Mouse (Mus musculus) kidney, embryonic 14.5 days (tissue): ENCODE results near the gene Fem1a. TPM values are rescaled to one million over a fixed set of nuclear protein-coding genes. Genes with fewer than 3 reads are reported as not detected.

ENCODE experiments used
- ATAC-seq: fragments of 200-750 bp; cut with Nextera tagmentation; 2 replicates; pipeline ENCODE4 v1.8.0; 2017; ENCODE audit warnings: moderate number of reproducible peaks, mild to moderate bottlenecking, moderate TSS enrichment, moderate library complexity; ENCODE audit not compliant: low FRiP score, low TSS enrichment
- H3K27ac ChIP-seq: fragments of 300-500 bp; sonication (generic); 2 replicates; pipeline ENCODE4 v1.5.1; 2014; ENCODE audit warnings: low read depth, mild to moderate bottlenecking, low read length, moderate library complexity, mixed read lengths
- H3K27me3 ChIP-seq: fragments of 300-500 bp; sonication (generic); 2 replicates; pipeline ENCODE4 v1.6.1; 2014; ENCODE audit warnings: mild to moderate bottlenecking, low read length; ENCODE audit not compliant: control insufficient read depth, insufficient read depth
- H3K36me3 ChIP-seq: fragments of 300-500 bp; sonication (generic); 2 replicates; pipeline ENCODE4 v1.6.1; 2014; ENCODE audit warnings: low read length, mixed read lengths; ENCODE audit not compliant: control insufficient read depth, insufficient read depth
- H3K4me1 ChIP-seq: fragments of 300-500 bp; sonication (generic); 2 replicates; pipeline ENCODE4 v1.6.1; 2014; ENCODE audit warnings: low read length, mixed read lengths; ENCODE audit not compliant: control insufficient read depth, insufficient read depth
- H3K4me2 ChIP-seq: fragments of 300-500 bp; sonication (generic); replicated peaks from 2 replicates; pipeline ENCODE4 v1.6.1; 2014; ENCODE audit warnings: low read depth, mild to moderate bottlenecking, low read length
- H3K4me3 ChIP-seq: fragments of 300-500 bp; sonication (generic); 2 replicates; pipeline ENCODE4 v1.5.1; 2014; ENCODE audit warnings: mild to moderate bottlenecking, low read length
- H3K9ac ChIP-seq: fragments of 300-500 bp; sonication (generic); 2 replicates; pipeline ENCODE4 v1.6.1; 2014; ENCODE audit warnings: low read depth, mild to moderate bottlenecking, low read length, moderate library complexity
- H3K9me3 ChIP-seq: fragments of 300-500 bp; sonication (generic); 2 replicates; pipeline ENCODE4 v1.6.1; 2016; ENCODE audit warnings: low read length; ENCODE audit not compliant: control insufficient read depth
- WGBS: fragments of 180-500 bp; shearing (Covaris S2); extraction: QIAGEN DNeasy Blood & Tissue Kit; methylation state at CpG from one replicate; pipeline ENCODE4 v1.1.7; 2014; 5-methylcytosine and 5-hydroxymethylcytosine counted together
- microRNA counts: library from miRNA; unstranded; fragments of <30 nt; microRNA quantifications from one replicate; lab custom pipeline; 2017
- microRNA-seq: library from miRNA; unstranded; fragments of <30 nt; microRNA quantifications from one replicate; pipeline ENCODE4, GENCODE M21; 2016
- polyA plus RNA-seq: library from polyadenylated mRNA; unstranded; fragments of >200 nt; fragmentation: Nextera tagmentation; extraction: Ambion mirVana; gene quantifications from 2 replicates; pipeline ENCODE4 v1.2.1, GENCODE M21; 2014

Fem1a gene
- polyA plus RNA-seq, 1 experiment from 2014 or later: 14.3 TPM

DNA sequence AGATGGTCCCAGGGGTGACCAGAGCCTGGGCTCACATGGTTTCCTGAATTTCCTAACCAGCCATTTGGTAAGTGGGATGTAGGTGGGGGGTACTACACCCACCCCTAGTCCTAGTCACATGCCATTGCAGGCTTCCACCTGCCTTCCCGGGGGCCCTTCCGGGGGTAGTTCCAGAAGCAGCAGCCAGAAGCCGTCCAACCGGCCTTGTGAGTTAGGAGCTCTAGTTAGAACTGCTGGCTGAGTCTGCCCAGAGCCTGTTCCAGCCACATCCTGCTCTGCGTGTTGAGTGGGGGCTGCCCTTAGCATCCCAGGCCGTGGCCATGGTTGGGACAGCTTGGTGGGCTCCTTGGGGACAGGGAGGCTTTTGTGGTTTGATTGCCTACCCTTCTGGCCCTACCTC lies 51.5 kb downstream of the Fem1a start:
- no peak for ATAC-seq
- H3K9me3 ChIP-seq: no peaks in the 10 kb centered on the region
- H3K27me3 ChIP-seq: no peaks in the 10 kb centered on the region
- no peak overlapping the region; the same call in 1 of the 2 replicates for H3K4me2 ChIP-seq
- WGBS: 57% methylated on average over 6 of the region's 6 CpGs
- peaks cover 27% of the 10 kb centered on the region for H3K4me1 ChIP-seq
- H3K9ac ChIP-seq: no peak overlapping the region
- H3K27ac ChIP-seq: peak overlapping the region; percentile 57; the same call in 1 of the 2 replicates
- H3K36me3 ChIP-seq: peaks cover 70% of the 10 kb centered on the region
- H3K4me3 ChIP-seq: no peak overlapping the region

DNA sequence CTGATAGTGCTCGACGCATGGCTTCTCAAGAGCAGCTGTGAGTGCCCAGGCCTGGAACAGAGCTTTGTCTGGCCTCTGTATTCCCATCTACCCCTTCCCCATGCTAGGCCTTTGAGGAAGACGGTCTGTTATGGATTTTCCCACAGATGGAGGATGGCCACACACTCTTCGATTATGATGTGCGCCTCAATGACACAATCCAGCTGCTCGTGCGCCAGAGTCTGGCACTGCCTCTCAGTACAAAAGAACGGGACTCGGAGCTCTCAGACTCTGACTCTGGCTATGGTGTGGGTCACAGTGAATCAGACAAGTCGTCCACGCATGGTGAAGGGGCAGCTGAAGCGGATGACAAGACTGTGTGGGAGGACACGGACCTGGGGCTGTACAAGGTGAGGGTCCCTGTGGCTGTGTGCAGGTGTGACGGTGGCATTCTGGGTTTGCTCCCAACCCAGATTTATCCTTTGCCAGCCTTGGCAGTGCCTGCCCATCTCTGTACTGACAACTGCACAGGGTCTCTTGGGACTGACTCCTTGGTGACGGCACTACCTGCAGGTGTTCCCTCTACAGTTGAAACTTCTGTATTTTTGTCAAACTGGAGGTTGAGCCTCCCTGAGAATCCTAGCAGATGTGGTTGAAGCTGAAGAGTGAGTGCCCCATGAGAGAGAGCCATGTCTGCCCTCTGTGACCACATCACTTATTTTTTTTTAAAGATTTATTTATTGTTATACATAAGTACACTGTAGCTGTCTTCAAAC lies 52.8 kb downstream of the Fem1a start:
- Histone ChIP-seq H3K27ac (0 out of 2 replicates have a peak overlapping the region, but pooled peaks have one; percentile 57), H3K4me3 (no peak overlapping the region), H3K36me3 (peaks cover 82% of the 10 kb centered on the region), H3K9ac (no peak overlapping the region), H3K27me3 (no peaks in the 10 kb centered on the region), H3K4me2 (no peak overlapping the region), H3K9me3 (no peaks in the 10 kb centered on the region), H3K4me1 (peaks cover 27% of the 10 kb centered on the region)
- no peak for ATAC-seq
- 81% methylated on average over 15 of the region's 15 CpGs for WGBS

MicroRNA genes within 50 kb of the gene (microRNA counts, 519-probe panel; counts per million panel counts)
- not detected for microRNA mmu-miR-7b (lab: Ali Mortazavi, UCI)

Small RNA genes within 50 kb of the gene (microRNA-seq; reads per million reads assigned to microRNA genes)
- gene Mir7b: 2.7 reads per million, percentile 10 among the genes with 10 or more reads in this experiment

Other genes starting within 250 kb of the Fem1a start
- 145 and 155 TPM in 2 replicates for gene Sh3gl1, start 220.2 kb upstream of the Fem1a start, polyA plus RNA-seq
- 14.1 and 25.4 TPM in 2 replicates for gene Chaf1a, start 216.4 kb upstream of the Fem1a start, polyA plus RNA-seq
- 34.4 and 42.8 TPM in 2 replicates for gene Ubxn6, start 181.8 kb upstream of the Fem1a start, polyA plus RNA-seq
- 85.1 and 118 TPM in 2 replicates for gene Hdgfl2, start 177.2 kb upstream of the Fem1a start, polyA plus RNA-seq
- 0.08 and 0.17 TPM in 2 replicates for gene Plin4, start 147.0 kb upstream of the Fem1a start, polyA plus RNA-seq
- 1.1 and 1.3 TPM in 2 replicates for gene Plin5, start 139.2 kb upstream of the Fem1a start, polyA plus RNA-seq
- gene Lrg1, start 134.8 kb upstream of the Fem1a start, polyA plus RNA-seq: not detected in 2 replicates
- gene Sema6b, start 116.5 kb upstream of the Fem1a start, polyA plus RNA-seq: 1.4 TPM in 2 replicates
- 11.4 and 11.8 TPM in 2 replicates for gene Tnfaip8l1, start 94.3 kb upstream of the Fem1a start, polyA plus RNA-seq
- gene Mydgf, start 72.9 kb upstream of the Fem1a start, polyA plus RNA-seq: 80.5 and 89.2 TPM in 2 replicates
- 31.5 and 40.3 TPM in 2 replicates for gene Dpp9, start 37.9 kb upstream of the Fem1a start, polyA plus RNA-seq
- gene Ticam1, start 20.0 kb downstream of the Fem1a start, polyA plus RNA-seq: 4.1 and 7.2 TPM in 2 replicates
- gene Plin3, start 36.1 kb downstream of the Fem1a start, polyA plus RNA-seq: 65.2 and 68.7 TPM in 2 replicates
- gene Arrdc5, start 43.5 kb downstream of the Fem1a start, polyA plus RNA-seq: not detected in 2 replicates
- 104 and 143 TPM in 2 replicates for gene Uhrf1, start 46.5 kb downstream of the Fem1a start, polyA plus RNA-seq
- 22.9 and 33.3 TPM in 2 replicates for gene Kdm4b, start 69.3 kb downstream of the Fem1a start, polyA plus RNA-seq
- 115 and 122 TPM in 2 replicates for gene Ptprs, start 219.7 kb downstream of the Fem1a start, polyA plus RNA-seq